Mouse (Mus musculus) CD4-positive, CD25-positive, alpha-beta regulatory T cell, adult 2 months (primary cell): Measurements from ENCODE around the gene Keap1.
"Not testable (repeated sequence)": the region's sequence is repeated elsewhere in the genome, so short reads cannot be mapped to it uniquely, and the experiment has no call there.

ENCODE experiments used
- DNase-seq: peaks from one replicate; pipeline ENCODE4 v3.0.0-alpha.2; 2012; ENCODE audit warnings: low read depth, low spot score

Keap1 gene

GRCm38 (mm10) chr9:21231551-21231950 is 7.6 kb downstream of the Keap1 start:
- DNase-seq, result no peak

- DNase-seq, result no peak
Observed at GRCm38 (mm10) chr9:21227342-21227741, 11.8 kb downstream of the Keap1 start.

DNA sequence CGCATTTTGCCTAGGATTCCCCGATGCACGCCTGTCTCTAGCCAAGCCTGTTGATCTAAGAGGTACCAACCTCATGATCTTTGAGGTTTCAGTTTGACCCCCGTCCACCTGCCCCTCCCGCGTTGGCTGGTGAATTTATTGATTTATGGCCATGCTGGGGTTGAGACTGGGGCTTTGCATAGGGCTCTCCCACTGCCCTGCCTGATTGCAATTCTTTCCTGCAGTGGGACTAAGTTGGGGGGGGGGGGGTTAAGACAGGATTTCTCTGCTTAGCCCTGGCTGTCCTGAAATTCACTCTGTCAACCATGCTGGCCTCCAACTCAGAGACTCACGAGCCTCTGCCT is 13.8 kb downstream of the Keap1 start:
- no peak for DNase-seq

GRCm38 (mm10) chr9:21224576-21225414 is 14.4 kb downstream of the Keap1 start:
- peak; percentile 55 for DNase-seq

DNA sequence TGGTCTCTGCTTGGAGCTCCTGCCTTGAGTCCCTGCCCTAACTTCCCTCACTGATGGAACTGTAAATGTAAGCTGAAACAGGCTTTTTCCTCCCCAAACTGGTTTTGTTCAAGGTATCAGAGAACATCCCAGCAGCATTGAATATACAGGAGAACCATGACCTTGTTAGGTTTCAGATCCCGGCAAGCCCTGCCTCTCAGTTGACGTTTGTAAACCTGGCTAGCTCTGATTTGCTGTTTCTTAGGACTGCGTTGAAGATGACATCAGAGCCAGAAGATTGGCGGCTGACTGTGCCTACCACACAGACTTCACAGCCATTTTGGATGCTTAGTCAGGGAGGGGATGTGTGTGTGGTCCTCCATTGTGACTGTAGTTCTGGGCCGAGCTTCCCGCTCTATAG is 15.3 kb downstream of the Keap1 start:
- no peak for DNase-seq

DNA sequence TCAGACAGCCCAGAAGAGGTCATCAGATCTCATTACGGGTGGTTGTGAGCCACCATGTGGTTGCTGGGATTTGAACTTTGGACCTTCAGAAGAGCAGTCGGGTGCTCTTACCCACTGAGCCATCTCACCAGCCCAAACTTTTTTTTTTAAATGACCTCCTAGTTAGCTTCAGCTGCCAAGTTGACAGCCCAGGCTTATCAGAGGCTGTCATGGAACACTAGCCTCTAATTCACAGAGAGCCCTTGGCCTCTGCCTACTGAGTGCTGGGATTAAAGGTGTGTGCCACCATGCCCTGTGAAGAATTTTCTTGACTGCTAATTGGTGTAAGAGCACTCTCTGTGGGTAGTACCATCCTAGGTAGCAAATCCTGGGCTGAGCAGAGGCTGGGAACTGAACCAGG is 15.7 kb downstream of the Keap1 start:
- not testable (repeated sequence) for DNase-seq

DNA sequence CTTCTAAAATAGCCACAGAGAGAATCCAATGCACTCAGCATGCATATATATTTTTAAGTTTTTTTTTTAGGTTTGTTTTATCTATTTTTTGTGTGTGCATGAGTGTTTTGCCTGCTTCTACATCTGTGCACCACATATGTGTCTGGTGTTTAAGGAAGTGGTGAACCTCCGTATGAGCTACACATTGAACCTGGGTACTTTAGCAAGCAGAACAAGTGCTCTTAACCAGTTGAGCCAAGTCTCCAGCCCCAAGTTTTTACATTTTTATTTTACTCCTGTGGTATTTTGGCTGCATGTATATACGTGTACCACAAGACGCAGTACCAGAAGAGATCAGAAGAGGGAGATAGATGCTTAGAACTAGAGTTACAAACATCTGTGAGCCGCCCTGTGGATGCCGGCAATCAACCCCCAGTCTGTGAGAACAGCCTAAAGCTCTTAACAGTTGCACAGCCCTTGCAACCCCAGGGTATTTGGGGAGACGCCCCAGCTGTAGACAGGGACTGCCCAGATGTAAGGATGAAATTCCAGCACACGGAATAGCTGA is 17.7 kb downstream of the Keap1 start:
- peak; percentile 92 for DNase-seq

DNA sequence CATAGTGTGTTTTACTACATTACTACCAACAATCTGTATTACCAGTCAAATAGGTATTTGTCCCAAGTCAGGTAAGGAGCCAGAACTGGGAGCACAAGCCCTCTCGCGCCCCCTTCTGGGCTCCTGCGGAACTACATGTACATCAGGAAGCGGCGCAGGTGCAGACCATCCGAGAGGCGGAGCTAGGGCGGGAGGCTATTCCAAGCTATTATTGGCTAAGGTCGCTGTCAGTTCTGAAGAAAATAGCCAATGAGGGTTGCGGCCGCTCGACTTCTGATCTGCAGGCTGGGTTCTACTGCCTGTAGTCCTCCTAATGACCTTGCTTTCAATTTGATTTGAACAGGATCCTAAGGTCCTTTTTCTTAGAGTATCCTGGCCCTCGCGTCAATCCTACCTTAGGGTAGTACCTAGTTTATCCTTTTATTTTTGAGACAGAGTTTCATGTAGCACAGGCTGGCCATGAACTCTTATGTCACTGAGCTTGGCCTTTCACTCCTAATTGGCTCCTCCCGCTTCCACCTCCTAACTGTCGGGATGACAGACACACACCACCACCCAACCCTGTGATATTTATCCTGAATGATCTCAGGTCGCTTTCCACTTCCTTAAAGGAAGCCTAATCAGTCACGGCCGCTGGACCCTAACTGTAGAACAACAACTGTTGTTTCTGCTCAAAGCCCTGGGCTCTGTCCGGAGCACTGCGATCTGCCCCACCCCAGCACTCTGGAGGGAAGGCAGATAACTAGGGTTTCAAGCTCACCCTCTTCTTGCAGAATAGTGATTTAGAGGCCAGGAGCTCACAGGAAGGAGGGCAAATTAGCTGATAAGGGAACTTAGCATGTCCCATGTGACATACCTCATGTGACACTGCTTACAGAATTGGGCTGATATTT is 18.4 kb downstream of the Keap1 start:
- peak; percentile 95 for DNase-seq

- peak; percentile 61 for DNase-seq
Observed at GRCm38 (mm10) chr9:21219820-21220219, 19.3 kb downstream of the Keap1 start.

GRCm38 (mm10) chr9:21216050-21216841 is 22.9 kb downstream of the Keap1 start:
- no peak for DNase-seq

- peak; percentile 61 for DNase-seq
Observed at GRCm38 (mm10) chr9:21213617-21214190, 25.5 kb downstream of the Keap1 start.

DNA sequence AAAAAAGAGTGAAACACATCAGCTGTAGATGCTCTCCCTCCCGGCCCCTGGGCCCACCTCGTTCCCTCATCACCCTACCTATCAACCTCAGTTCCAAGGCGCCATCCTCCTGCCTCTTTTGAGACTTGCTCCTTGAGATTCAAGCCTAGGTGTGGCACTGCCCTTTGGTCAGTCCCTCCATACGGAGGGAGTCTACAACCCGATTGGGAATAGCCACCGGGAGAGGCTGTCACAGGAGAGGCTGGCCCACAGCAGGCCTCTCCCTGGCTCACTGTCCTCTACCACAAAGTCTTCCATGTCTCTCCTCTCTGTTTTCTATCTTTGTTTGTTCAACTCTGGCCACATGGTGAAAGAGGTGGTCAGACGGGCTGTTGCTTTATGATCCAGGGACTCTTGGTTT is 27.5 kb downstream of the Keap1 start:
- no peak for DNase-seq

GRCm38 (mm10) chr9:21210821-21211220 is 28.3 kb downstream of the Keap1 start:
- no peak for DNase-seq

GRCm38 (mm10) chr9:21208626-21209025 is 30.5 kb downstream of the Keap1 start:
- no peak for DNase-seq

DNA sequence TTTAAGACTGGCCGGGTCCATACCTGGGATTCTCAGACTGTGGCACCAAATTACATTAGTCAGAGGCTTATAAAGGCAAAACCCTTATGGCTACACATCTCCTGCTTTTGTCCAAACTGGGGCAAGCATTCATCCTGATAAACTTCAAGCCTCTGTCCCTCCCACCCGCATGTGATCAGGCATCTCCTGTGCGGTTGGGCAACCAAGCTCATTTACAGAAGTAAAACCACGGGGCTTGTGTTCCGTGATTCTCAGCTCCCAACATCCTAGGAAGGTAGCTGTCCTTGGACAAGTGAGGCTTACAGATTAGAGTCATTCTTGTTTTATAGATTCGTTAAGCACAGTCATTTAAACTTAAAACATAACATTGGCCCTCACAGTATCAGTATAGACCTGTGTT is 32.3 kb downstream of the Keap1 start:
- DNase-seq, result no peak

DNA sequence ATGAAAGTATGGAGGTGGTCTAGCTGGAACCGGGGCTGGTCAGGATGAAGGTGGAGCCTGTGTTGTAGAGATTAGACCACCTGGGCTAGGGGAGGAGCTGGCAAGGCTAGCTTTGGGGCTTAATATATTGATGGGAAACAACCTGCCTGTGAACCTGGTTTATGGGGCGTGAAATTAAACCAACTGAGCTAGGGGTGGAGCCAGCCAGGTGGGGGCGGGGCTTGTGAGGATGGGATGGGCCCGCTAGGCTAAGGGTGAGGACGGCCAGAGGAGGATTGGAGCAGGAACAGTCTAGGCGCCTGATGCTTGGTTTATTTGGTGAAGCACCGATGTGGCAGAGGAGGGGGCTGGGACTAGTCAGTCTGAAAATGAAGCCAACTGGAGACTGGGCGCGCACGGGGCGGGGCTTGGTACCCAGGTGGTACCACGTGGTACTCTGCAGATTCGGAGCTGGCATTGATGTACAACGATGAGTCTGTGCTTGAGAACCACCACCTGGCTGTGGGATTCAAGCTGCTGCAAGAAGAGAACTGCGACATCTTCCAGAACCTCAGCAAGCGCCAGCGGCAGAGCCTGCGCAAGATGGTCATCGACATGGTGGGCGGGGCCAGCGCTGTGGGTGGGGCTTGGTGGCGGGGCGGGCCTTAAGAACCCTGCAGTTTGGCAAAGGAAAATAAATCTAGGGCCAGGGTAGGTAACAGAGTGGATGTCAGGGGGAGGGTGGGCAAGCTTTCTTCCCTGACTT is 34.5 kb downstream of the Keap1 start:
- DNase-seq, result no peak

DNA sequence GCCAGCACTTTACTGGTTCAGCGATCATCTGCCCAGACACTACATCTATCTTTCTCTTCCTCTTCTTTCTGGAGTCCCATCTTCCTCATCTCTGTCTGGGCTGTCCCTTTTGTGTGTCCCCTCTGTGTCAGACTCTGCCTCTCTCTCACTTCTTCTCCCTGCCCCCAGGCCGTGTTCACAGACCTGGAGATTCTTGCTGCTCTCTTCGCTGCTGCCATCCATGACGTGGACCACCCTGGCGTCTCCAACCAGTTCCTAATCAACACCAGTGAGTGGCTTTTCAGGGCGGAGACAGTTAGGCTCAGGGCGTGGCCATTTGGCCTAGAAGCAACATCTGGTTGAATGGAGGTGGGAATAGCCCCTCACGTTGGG is 35.0 kb downstream of the Keap1 start:
- no peak for DNase-seq

DNA sequence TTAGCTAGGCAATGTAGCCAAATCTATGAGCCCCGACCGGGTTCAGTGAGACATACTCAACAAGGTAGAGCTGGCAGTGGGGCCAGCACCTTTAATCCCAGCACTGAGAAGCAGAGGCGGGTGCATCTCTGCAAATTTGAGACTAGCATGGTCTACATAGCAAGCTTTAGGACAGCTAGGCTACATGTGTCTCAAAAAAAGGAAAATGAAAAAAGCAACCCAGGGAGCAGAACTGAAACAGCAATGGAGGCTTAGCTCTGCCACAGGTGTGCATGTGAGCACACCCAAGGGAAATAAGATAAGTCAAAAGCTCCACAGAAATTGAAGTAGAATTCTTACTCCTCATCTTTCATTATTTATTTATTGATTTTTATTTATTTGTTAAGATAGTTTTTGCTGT is 40.2 kb downstream of the Keap1 start:
- no peak for DNase-seq

DNA sequence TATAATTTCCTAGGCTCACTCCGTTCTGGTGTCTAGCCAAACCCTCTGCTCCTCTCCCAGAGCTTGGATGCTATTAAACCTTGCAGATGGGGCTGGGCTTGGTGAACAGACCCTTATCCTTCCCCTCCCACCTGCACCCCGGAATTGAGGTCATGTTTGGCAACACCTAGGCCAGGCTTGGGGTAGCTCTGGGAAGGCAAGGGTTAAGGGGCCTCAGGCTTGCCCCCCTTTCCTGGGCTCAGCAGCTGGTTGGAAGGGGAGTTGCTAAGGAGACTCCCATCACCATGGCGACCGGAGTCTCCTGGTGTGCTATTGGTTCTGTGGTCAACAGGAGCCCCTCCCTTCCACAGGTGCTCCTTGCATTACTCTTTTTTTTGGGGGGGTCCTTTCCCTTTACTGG is 41.2 kb downstream of the Keap1 start:
- no peak for DNase-seq

- no peak for DNase-seq
Observed at GRCm38 (mm10) chr9:21196521-21197433, 42.4 kb downstream of the Keap1 start.
